Mouse (Mus musculus) mesoderm, embryonic 11.5 days (tissue): Measurements from ENCODE around the gene Dkkl1.
"Not testable (repeated sequence)": the region's sequence is repeated elsewhere in the genome, so short reads cannot be mapped to it uniquely, and the experiment has no call there.

Source experiments
- DNase-seq: peaks from one replicate; pipeline ENCODE4 v3.0.0-alpha.2; 2012; ENCODE audit warnings: low read depth, low spot score

Dkkl1 gene

DNA sequence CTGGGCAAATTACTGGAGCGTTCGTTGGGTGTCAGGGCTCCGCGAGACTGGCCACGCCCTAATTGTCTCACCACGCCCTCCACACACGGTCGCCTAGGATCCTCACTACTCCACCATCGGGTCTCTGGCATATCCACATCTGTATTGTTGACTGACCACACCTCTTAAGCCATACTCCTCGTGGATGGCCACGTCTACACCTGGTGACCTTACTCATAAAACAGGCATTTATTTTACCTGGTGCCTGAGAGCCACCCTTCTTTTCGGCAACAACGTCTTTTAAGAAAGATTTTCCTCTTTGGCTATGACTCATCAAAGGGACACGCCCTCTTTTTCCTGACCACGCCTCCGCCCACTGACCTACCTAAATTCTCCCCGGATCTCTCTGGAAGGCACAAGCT lies at the start of gene Dkkl1:
Gene Dkkl1, minus strand, starts transcription at position 297 of the 401 bp plus-strand sequence.
- DNase-seq = no peak

DNA sequence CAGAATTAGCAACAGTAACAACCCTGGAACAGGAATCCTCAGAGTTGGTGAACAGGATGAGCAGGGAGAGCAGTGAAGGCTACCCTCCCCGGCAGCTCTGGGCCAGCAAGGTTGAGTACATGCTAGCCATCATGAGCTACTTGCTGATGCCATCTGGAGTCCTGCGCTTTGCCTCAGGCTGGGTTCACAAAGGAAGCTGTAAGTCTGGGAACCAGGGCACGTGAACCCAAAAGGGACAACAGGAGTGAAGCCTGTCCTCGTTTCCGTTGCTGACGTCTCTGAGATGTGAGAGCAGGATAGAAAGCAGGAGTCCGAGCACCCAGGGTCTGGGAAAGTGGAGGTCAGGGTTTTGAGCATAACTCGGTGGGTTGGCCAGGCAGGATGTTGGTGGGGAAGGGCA lies 47.3 kb upstream of the Dkkl1 start:
- no peak for DNase-seq

DNA sequence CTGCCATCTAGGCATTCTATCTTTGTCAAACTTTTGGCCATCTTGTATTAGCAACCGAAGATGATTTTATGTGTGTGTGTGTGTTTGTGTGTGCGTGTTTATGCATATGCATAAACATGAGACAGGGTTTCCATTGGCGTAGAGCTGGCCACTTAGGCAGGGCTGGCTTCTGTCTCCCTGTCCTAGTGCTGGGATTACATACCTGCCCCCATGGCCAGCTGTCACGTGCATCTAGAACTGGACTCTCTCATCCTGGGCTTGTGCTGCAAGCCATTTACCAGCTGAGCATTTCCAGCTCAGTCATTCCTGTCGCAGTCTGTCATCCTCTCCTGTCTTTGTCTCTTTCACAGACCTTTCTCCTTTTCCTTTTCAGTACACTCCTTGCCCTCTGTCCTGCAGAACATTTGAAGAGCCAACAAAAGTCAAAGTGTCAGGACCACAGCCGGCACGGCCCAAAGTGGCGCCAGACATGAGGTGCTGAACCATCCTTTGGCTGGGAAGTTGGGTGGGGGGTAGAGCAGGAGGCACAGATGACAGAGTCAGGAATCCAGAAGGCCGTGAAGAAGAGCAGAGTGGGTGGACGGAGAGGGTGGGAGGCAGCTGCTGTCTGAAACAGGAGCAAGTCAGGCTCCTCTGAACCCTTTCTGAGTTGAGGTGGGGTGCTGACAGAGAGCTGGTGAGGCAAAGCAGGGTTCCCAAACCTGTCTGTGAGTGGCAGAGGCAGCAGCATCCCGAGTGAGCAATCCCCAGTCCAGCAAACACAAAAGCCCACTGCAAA lies 45.3 kb upstream of the Dkkl1 start:
- DNase-seq = no peak

DNA sequence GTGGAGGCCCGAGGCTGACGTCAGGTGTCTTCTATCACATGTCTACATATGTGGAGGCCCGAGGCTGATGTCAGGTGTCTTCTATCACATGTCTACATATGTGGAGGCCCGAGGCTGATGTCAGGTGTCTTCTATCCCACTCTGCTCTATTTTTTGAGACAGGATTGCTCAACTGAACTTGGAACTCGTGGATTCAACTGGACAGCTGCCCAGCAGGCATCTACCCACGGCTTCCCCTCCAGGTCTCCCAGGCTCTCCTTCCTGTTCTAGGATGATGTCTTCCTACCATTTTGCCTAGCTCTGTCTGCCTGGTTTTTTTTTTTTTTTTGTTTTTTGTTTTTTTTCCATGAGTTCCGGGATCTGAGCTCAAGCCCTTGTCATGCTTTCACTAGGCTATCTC lies 43.9 kb upstream of the Dkkl1 start:
- not testable (repeated sequence) for DNase-seq

DNA sequence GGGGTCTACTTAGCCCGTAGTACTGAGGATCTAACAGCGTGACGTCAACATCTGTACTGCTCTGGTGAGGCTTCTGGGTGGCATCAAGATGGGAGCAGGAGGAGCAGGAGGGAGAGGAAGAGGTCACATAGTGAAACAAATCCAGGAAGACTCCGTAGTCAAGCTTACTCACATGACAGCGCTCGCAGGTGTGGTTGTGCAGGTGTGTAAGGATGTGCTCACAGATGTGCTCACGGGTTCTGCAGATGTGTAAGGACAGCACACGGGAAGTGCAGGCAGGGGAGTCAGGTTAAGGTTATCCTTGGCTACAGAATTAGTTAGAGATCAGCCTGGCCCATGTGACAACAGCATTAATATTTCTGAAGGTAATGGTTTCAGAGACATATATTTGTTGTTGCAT lies 41.9 kb upstream of the Dkkl1 start:
- DNase-seq = no peak

DNA sequence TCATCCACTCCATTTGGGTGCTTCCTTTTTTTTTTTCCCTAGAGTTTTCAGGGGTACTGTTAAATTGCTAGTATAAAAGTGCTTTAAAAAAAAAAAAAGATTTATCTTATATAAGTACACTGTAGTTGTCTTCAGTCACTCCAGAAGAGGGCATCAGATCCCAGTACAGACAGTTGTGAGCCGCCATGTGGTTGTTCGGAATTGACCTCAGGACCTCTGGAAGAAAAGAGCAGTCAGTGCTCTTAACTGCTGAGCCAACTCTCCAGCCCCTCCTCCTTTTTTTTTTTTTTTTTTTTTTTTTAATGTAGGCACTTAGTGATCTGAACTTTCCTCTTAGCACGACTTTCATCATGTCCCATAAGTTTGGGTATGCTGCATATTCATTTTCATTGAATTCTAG lies 35.7 kb upstream of the Dkkl1 start:
- no peak for DNase-seq

DNA sequence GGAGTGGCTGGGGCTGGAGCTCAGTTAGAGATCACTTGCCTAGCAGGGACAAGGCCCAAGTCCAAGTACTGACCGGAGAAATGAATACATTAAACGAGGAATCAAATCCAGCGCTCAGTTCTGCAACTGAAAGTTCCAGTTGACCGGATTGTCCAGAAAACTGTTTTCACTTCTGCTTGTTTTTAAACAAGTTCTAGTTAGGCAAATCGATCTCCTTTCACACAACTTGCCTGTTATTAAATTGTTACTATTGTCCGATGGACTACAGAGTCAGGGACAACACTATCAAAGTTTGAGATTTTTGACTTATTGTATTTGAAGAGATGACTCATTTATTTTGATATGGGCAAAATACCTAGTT lies 29.4 kb upstream of the Dkkl1 start:
- no peak for DNase-seq

DNA sequence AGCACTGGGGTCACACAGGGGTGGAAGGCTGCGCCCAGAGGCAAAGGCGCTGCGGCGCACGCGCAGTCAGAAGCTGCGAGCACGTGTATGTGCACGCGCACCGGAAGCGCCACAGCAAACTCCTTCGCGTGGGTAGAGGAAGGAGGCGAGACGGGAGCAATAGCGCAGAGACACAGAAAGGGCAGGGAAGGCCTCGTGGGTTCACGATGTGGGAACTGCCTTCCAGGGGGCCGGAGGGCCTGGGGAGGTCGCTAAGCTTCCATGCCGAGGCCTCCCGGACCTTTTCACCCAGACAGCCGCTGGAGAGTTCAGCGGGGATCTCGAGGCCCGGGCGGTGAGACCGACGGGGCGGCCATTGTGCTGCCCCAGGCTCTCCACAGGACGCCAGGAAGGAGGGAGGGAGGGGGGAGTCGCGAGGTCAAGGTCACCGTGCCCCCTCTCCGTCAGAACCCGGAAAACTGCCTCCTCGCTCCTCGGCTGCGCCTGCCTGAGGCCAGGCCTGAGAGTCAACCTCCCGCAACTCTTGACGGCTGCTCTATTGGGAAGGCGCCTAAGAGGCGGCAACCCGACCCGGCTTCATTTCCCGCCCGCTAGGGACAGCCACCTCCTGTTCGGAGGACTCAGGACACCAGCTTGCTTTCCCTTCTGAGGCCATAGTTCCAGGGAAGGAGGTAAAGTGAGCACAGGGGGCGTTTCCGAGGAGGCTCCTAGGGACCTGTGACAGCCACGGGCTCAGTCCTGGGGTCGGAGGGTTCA lies 28.9 kb upstream of the Dkkl1 start, which contains the start of gene Slc6a16:
Gene Slc6a16, plus strand, starts transcription at position 453 of the 756 bp plus-strand sequence.
- peak; percentile 59 for DNase-seq

DNA sequence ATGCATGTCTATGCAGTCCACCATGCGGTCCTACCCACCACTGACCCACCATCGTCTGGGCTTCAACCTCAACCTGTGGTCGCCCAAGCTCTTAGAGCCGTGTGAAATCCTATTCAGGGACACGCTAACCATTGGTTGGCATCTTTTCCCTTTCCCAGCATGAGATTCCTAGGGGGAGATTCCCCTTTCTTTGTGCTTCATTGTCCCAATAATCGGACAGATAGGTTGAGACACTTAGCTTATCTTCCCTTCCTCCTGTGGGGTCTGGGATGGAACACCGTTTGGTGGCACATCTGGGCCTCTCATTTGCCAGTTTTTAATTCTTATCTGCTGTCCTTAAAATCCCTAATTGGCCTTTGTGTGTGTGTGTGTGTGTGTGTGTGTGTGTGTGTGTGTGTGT lies 28.2 kb upstream of the Dkkl1 start:
- no peak for DNase-seq

DNA sequence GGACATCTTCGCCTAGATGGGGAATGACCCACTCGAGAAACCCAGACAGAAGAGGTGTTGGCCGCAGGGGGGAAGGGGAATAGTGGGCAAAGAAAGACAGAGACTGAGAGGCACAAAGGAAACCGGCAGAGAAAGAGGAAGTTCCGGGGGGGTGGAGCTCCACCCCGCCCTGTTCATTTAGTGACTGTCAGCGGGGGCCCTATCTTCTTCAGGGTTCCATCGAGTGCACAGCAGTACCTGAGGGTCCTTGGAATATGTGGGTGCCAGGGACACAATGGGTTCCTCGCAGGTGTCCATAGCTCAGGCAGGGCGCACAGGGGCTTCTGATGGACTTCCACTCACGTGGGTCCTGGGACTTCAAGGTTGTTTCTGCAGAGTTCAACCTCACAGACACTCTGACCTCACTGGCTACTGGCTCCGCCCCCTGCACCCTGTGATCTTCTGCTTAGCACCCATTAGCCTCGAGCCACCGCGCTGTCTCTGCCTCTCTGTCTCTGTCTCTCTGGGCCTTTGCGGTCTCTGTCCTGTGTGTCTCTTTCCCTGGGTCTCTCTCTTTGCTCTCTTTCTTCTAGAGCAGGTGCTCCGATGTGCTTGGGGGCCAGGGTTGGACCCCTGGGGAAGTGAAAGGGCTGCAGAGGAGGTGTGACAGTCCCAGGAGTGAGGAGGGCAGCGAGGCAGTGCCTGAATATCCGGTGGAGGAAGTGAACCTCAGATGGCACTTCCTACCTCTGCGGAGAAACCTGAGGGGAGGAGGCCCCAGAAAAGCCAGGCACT lies 27.0 kb upstream of the Dkkl1 start, which contains the start of gene Cd37:
Gene Cd37, minus strand, starts transcription at position 393 of the 774 bp plus-strand sequence.
- no peak for DNase-seq

DNA sequence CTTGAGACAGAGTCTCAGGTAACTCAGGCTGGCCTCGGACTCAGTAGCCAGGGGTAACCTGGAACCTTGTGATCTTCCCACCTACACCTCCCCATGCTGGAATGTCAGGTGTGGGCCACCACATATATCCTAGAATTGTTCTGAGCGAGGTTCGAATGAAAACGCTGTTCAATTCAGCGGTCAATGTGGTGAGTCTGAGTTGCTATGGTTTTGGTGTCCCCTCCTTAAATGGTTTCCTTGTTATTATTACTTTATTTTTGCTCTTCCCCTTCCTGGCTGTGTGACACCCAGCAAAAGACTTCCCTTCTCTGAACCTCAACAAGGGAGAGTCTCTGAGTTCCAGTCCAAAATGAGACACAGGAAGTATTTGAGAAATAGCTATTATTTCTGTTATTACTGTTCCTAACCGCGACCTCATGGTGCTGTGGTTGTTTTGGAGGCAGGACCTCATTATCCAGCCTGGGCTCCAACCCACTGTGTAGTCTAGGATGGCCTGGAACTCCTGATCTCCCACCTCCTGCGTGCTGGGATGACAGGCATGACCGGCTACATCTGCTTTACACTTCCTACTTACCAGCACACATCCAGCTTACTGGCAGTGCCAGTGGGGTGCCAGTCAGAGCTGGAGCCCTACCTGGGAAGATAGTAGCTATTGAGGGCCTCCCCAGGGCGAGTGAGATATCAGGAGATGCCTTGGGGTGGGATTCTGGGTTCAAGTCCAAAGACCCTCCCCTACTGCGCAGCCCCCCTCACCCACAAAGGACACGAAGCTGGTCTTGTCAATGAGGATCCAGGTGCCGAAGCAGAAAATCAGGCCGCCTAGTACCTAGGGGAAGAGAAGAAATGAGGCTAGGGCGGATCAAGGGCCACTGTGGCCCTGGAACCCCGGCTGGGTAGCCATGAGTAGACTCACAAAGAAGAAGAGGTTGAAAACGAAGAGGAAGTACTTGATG lies 26.1 kb upstream of the Dkkl1 start:
- DNase-seq = no peak

DNA sequence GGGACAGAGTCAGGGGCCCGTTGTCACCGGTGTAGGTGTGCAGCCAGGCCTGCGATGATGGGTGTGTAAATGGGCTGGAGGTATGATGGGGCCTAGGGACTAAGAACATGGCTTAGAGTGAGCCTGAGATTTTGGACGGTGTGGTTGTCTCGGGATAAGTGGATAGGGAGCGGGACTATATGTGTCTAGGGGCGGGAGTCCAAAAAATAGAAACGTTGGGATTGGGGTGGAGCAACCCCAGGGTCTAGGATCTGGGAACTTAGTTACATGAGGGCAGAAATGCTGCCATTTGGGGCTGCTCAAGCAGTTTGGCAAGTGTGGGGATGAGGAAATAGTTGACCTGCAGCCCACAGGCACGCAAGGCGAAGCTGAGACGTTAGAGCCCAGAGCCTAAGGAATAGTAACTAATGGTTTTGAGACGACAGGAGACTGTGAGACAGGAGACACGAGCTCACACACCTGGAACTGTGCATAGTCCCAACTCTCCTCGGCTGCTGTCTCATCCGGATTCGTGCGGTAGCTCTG lies 23.8 kb upstream of the Dkkl1 start:
- no peak for DNase-seq

DNA sequence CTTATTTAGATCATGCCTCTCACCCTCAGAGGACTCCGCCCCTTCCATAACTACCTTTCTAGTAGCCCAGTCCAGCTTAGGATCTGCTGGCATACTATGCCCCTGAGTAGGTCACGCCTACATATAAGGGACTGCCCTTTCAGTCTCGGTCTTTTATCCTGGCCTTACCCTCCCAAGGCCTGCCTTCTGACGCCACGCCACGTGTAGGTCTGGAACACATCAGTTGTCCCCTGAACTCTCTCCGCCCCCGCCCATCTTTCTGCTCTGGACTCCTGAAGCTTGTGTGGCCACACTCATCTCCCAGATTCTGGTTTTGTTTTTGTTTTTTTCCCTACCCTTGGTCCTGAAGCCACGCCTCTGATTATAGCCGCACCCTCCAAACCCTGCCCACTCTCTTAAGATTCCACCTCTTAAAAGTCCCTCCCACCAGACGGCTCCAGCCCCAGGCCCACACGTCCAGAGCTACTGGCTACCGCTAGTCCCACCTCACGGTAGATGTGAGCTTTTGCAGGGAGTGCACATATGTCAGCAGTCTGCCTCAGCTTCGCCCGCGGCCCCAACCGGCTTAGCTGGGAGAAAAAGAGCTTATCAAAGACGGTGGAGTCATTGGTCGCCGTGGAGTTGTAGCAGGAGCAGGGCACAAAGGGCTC lies 23.1 kb upstream of the Dkkl1 start:
- DNase-seq = peak; percentile 82

DNA sequence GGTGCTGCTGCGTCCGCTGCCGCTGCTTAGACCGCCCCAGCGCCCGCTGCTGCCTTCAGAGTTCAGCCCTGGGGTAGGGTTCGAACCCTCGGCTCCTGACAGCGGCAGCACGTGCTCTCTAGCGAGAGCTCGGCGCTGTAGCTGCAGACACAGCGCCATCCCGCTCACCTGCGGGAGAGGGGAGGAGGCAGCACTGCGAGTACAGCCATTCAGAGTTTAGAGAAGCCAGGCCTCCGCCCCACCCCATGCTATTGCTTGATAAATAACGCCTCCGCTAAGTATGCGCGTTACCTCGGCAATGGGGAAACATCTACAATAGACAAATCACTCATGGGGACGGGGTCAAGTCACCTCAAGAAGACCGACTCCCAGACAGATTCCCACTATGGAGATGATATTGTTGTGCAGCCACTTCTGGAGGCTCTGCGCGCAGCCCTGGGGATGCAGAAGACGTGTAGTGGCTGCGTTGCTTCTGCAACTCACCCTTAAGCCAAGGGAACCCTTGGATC lies 22.4 kb upstream of the Dkkl1 start:
- peak; percentile 64 for DNase-seq

DNA sequence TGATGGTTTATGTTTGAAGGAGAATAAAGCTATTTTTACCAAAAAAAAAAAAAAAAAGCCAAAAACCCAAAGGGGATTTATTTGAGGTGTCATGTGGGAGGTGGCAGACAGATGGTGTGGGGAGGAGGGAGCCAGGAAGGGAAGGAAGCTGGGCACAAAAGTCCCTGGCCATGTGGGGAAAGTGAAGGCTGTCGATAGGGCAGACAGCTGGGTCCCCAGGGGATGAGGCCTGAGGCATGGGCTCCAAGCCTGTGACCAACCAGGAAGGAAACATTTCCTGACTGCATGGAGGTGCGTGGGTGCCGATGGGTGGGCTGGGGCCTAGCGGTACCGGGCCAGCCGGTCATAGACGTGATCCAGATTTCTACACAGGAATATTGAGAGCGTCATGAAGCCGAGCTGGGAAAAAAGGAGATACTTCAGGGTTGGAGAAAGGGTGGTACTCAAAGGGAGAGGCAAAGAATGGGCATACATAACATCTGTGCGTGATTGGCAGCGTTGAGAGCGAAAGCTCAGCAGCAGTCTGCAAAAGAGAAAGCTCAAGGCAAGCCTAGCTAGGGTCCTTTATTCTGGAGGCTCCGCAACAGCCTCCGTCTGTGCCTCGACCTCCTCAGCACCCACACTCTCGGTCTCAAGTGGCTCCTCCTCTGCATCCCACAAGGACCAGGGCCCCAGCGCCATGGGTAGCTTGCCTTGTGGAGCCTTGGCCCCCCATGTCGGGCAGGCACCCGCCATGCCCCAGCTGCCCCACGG lies 21.8 kb upstream of the Dkkl1 start:
- DNase-seq = peak; percentile 47

DNA sequence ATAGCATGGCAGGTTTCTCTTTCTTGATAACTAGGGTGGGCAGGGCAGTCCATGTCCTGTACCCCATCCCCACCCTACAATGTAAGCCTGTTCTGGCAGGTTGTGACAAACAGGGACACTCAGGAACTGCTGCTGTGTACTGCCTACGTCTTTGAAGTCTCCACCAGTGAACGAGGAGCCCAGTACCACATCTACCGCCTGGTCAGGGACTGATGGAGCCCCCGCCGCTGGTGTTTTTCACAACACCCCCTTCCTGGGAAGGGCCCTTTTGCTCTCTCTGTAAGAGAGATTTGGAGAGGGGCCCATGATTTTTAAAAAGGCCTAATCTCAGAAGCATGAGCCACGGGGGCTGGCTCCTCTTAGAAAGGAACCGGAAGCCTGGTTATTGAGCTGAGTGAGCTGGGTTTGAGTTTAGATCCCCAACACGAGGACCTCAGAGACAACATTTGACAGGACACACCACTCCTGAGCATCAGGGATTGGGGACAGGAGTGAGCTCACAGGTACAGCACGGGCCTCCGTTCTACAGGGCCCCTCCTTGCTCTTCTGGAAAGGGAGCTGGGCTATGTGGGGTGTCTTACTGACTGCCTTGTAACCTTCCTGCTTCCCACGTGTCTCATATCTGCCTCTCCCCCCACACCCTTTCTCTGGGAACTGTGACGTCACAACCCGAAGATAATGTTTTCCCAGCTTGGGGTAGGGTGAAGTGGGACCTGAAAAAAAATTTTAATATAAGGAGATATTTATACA lies 20.9 kb upstream of the Dkkl1 start:
- no peak for DNase-seq

DNA sequence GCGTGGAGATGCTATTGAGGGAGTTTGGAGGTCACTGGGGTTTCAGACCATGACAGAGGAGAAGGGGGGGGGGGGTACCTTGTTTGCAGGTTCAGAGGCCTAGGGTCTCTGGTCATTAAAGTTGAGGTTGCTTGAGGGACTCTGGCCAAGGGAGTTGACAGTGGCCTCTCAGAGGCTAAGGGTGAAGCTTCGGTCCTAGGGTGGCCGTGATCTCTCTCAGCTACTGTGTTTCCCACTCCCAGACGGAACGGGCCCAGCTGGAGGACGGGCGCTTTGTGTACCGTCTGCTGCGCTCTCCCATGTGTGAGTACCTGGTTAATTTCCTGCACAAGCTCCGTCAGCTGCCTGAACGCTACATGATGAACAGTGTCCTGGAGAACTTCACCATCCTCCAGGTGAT lies 20.0 kb upstream of the Dkkl1 start:
- DNase-seq = no peak

DNA sequence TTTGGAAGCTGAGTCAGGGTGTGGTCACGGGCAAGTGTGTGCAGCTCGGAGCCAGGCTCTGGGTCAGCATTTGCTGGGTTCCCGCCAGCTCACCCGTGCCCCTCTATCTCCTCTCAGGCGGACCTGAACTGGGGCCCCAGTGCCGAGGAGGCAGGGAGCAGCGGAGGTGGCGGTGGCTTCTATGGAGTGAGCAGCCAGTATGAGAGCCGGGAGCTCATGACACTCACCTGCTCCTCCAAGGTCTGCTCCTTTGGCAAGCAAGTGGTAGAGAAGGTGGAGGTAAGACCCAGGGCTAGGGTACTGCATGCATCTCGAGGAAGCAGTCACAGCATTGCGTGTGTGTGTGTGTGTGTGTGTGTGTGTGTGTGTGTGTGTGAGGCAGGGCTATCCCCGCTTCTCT lies 19.2 kb upstream of the Dkkl1 start:
- no peak for DNase-seq
